Mouse (Mus musculus) ES-E14 (cell line): Measurements from ENCODE around the gene Chst3. TPM values are rescaled to one million over a fixed set of nuclear protein-coding genes. Genes with fewer than 3 reads are reported as not detected.
"Not testable (repeated sequence)": the region's sequence is repeated elsewhere in the genome, so short reads cannot be mapped to it uniquely, and the experiment has no call there.

ENCODE experiments used
- DNase-seq: peaks from one replicate; pipeline ENCODE4 v3.0.0-alpha.2; 2013; ENCODE audit warnings: low read depth, low spot score
- H3K27ac ChIP-seq: 2 replicates; pipeline ENCODE4 v1.5.1; 2012; ENCODE audit warnings: low read depth, mild to moderate bottlenecking, low read length, moderate library complexity, mixed read lengths; ENCODE audit not compliant: poor library complexity, insufficient read depth, severe bottlenecking
- H3K36me3 ChIP-seq: 2 replicates; pipeline ENCODE4 v1.6.1; 2012; ENCODE audit warnings: mild to moderate bottlenecking, low read length, moderate library complexity, mixed read lengths; ENCODE audit not compliant: control insufficient read depth, poor library complexity, insufficient read depth, severe bottlenecking
- H3K4me1 ChIP-seq, 2 experiments: fragments of 150-350 bp in 1 of 2; sonication (generic) in 1 of 2; 2 replicates each; pipeline ENCODE4 v1.6.1; 2012; ENCODE audit warnings: low read length in 2 of 2, mild to moderate bottlenecking in 1 of 2, mixed read lengths in 1 of 2; ENCODE audit not compliant: control insufficient read depth in 2 of 2, insufficient read depth in 2 of 2, poor library complexity in 1 of 2
- H3K4me3 ChIP-seq, 2 experiments: fragments of 150-350 bp in 1 of 2; sonication (generic) in 1 of 2; 2 replicates each; pipeline ENCODE4 v1.5.1; 2012; ENCODE audit warnings: low read length in 2 of 2, low read depth in 1 of 2, mild to moderate bottlenecking in 1 of 2, mixed read lengths in 1 of 2; ENCODE audit not compliant: insufficient read depth in 1 of 2, poor library complexity in 1 of 2, severe bottlenecking in 1 of 2
- H3K9ac ChIP-seq: 2 replicates; pipeline ENCODE4 v1.6.1; 2012; ENCODE audit warnings: low read depth, mild to moderate bottlenecking, low read length, mixed read lengths; ENCODE audit not compliant: poor library complexity, insufficient read depth, severe bottlenecking
- H3K9me3 ChIP-seq: fragments of 150-350 bp; sonication (generic); 2 replicates; pipeline ENCODE4 v1.6.1; 2012; ENCODE audit warnings: low read depth, mild to moderate bottlenecking, low read length; ENCODE audit not compliant: control insufficient read depth, insufficient read depth
- CHD2 ChIP-seq: IDR thresholded peaks from 2 replicates; pipeline ENCODE4 v1.6.1; 2014; ENCODE audit warnings: mild to moderate bottlenecking, low read depth, low read length, inconsistent platforms
- HCFC1 ChIP-seq: IDR thresholded peaks from 2 replicates; pipeline ENCODE4 v1.6.1; 2012; ENCODE audit warnings: low read length, inconsistent platforms, borderline replicate concordance; ENCODE audit not compliant: insufficient read depth
- MAFK ChIP-seq: IDR thresholded peaks from 2 replicates; pipeline ENCODE4 v1.6.1; 2014; ENCODE audit warnings: mild to moderate bottlenecking, low read depth, low read length, inconsistent platforms; ENCODE audit not compliant: insufficient read depth
- ZC3H11A ChIP-seq: IDR thresholded peaks from 2 replicates; pipeline ENCODE4 v1.6.1; 2012; ENCODE audit warnings: low read depth, mild to moderate bottlenecking, inconsistent platforms, low read length, borderline replicate concordance
- ZNF384 ChIP-seq: IDR thresholded peaks from 2 replicates; pipeline ENCODE4 v1.6.1; 2012; ENCODE audit warnings: low read depth, low read length, inconsistent platforms
- in situ Hi-C, 2 experiments: fragments of 600-800 bp; cut with MboI; formaldehyde crosslinking; loops; one replicate each; pipeline ENCODE4 v1.15.1; 2025; ENCODE audit warnings: low sequenced_read_pairs in 2 of 2, inconsistent platforms in 1 of 2; ENCODE audit not compliant: unreplicated experiment in 2 of 2
- total RNA-seq: library from RNA; depleted of rRNA; stranded (reverse); fragments of 300-350 nt; gene quantifications from 2 replicates; pipeline ENCODE4 v1.2.3, GENCODE M21; 2012

The Chst3 gene
- total RNA-seq, 1 experiment = 1.8 TPM

GRCm38 (mm10) chr10:60191796-60192195, 27.3 kb downstream of the Chst3 start:
- Histone ChIP-seq H3K4me3 (peak overlapping the region in 1 of 2 experiments; percentile 48; a peak in 2 of 4 replicates), H3K27ac (no peak overlapping the region), H3K4me1 (peaks cover 2 to 17% of the 10 kb centered on the region in 2 experiments; a peak in 2 of 4 replicates), H3K36me3 (no peaks in the 10 kb centered on the region), H3K9ac (no peak overlapping the region), H3K9me3 (no peaks in the 10 kb centered on the region)
- DNase-seq = peak; percentile 80
- TF ChIP-seq HCFC1 (no peak), CHD2 (no peak)
- in situ Hi-C loops = no loop called here

GRCm38 (mm10) chr10:60189534-60190186, 29.4 kb downstream of the Chst3 start:
- peaks cover 2 to 17% of the 10 kb centered on the region in 2 experiments; a peak in 2 of 4 replicates for H3K4me1 ChIP-seq
- in situ Hi-C loops = no loop called here
- DNase-seq = no peak

GRCm38 (mm10) chr10:60186191-60186945, 32.7 kb downstream of the Chst3 start:
- no peak overlapping the region for H3K9ac ChIP-seq
- no peaks in the 10 kb centered on the region for H3K9me3 ChIP-seq
- DNase-seq = no peak
- no peaks in the 10 kb centered on the region for H3K36me3 ChIP-seq
- in situ Hi-C loops = no loop called here
- no peak overlapping the region for H3K27ac ChIP-seq
- peak overlapping the region; percentile 26 to 31; a peak in 3 of 4 replicates for H3K4me3 ChIP-seq
- TF ChIP-seq HCFC1 (no peak), ZNF384 (no peak), ZC3H11A (no peak), MAFK (no peak), CHD2 (no peak)
- 0 out of 4 replicates have a peak, but pooled peaks cover 0 to 4% of the 10 kb centered on the region in 2 experiments for H3K4me1 ChIP-seq

More at GRCm38 (mm10) chr10:60189534-60190186, 29.4 kb downstream of the Chst3 start:
- H3K27ac ChIP-seq = no peak overlapping the region
- no peaks in the 10 kb centered on the region for H3K36me3 ChIP-seq
- no peaks in the 10 kb centered on the region for H3K9me3 ChIP-seq
- TF ChIP-seq ZNF384 (peak; percentile 41; the same call in 1 of the 2 replicates), CHD2 (no peak)
- H3K4me3 ChIP-seq = no peak overlapping the region
- H3K9ac ChIP-seq = no peak overlapping the region

- DNase-seq = no peak
- in situ Hi-C loops = no loop called here
- Histone ChIP-seq H3K9ac (no peak overlapping the region), H3K4me1 (0 out of 4 replicates have a peak, but pooled peaks cover under 1 to 4% of the 10 kb centered on the region in 2 experiments), H3K36me3 (no peaks in the 10 kb centered on the region), H3K4me3 (peak overlapping the region; percentile 26 to 31; a peak in 3 of 4 replicates), H3K9me3 (no peaks in the 10 kb centered on the region), H3K27ac (no peak overlapping the region)
- TF ChIP-seq ZC3H11A (no peak), HCFC1 (no peak), ZNF384 (no peak), CHD2 (no peak), MAFK (no peak)
These were observed 33.9 kb downstream of the Chst3 start for GRCm38 (mm10) chr10:60185023-60185709.

GRCm38 (mm10) chr10:60175306-60175705, 43.8 kb downstream of the Chst3 start:
- H3K4me1 ChIP-seq, DNase-seq, H3K36me3 ChIP-seq, H3K27ac ChIP-seq, H3K4me3 ChIP-seq, H3K9ac ChIP-seq, H3K9me3 ChIP-seq, in situ Hi-C loops: not testable (repeated sequence)
